Comparison of ENCODE assay signal across 10 mouse cellular contexts in genomic region chr11:85577816-85578645, GRCm38 (mm10).
DNase-seq lines count a peak whose midpoint lies in the region; ATAC-seq and TF ChIP-seq lines count a peak whose summit lies in the region.
"Had no signal": no experiment of that assay in that cellular context is flagged by ENCODE, and none has a peak within 500 bp of the region (broad histone marks: within the 10 kb centered on the region; RNA-seq: fewer than 3 reads in every experiment).

No protein-coding gene starts in this region.

- no peak for ATAC-seq in forebrain, embryonic 14.5 days
- ATAC-seq in forebrain, embryonic 13.5 days = no peak
- no peak for ATAC-seq in midbrain, embryonic 15.5 days (replicated peaks)
- ATAC-seq in intestine, embryonic 15.5 days = no peak; the same call in 1 of the 2 replicates

- H3K4me2 ChIP-seq in forebrain, embryonic 14.5 days (ENCODE audit: low read length) = no peak overlapping the region
- H3K4me2 ChIP-seq in forebrain, embryonic 13.5 days = no peak overlapping the region
- no peak overlapping the region for H3K4me2 ChIP-seq in midbrain, embryonic 15.5 days
- H3K4me2 ChIP-seq in intestine, embryonic 15.5 days (replicated peaks) = no peak overlapping the region

- intact Hi-C loops in left cerebral cortex, postnatal 36 days (cut with DNase I) = no loop called here

- no peak overlapping the region for H3K9ac ChIP-seq in forebrain, embryonic 14.5 days (ENCODE audit: low read length)
- no peak overlapping the region for H3K9ac ChIP-seq in forebrain, embryonic 13.5 days
- no peak overlapping the region for H3K9ac ChIP-seq in midbrain, embryonic 15.5 days
- no peak overlapping the region for H3K9ac ChIP-seq in intestine, embryonic 15.5 days

- H3K27me3 ChIP-seq in forebrain, embryonic 14.5 days (replicated peaks; ENCODE audit: control insufficient read depth, insufficient read depth, low read length) = no peaks in the 10 kb centered on the region
- H3K27me3 ChIP-seq in forebrain, embryonic 13.5 days = no peaks in the 10 kb centered on the region; the same call in 1 of the 2 replicates
- H3K27me3 ChIP-seq in midbrain, embryonic 10.5 days (ENCODE audit: low read depth, poor library complexity, severe bottlenecking) = no peaks in the 10 kb centered on the region
- H3K27me3 ChIP-seq in midbrain, embryonic 15.5 days (replicated peaks) = no peaks in the 10 kb centered on the region
- H3K27me3 ChIP-seq in intestine, embryonic 15.5 days (replicated peaks) = no peaks in the 10 kb centered on the region

- peak overlapping the region; percentile 1; the same call in 1 of the 2 replicates for H3K27ac ChIP-seq in forebrain, embryonic 14.5 days (ENCODE audit: low read depth, low read length)
- no peak overlapping the region for H3K27ac ChIP-seq in forebrain, embryonic 13.5 days
- H3K27ac ChIP-seq in midbrain, embryonic 10.5 days (replicated peaks) = peak overlapping the region; percentile 42; the same call in 1 of the 2 replicates
- H3K27ac ChIP-seq in midbrain, embryonic 15.5 days = no peak overlapping the region
- H3K27ac ChIP-seq in intestine, embryonic 15.5 days = 0 out of 2 replicates have a peak overlapping the region, but pooled peaks have one; percentile 36
- peak overlapping the region; percentile 70 for H3K27ac ChIP-seq in olfactory bulb, adult 2 months (ENCODE audit: insufficient read depth, low read depth, low read length)

- H3K4me3 ChIP-seq in forebrain, embryonic 14.5 days (ENCODE audit: low read depth, low read length) = no peak overlapping the region
- H3K4me3 ChIP-seq in forebrain, embryonic 13.5 days = no peak overlapping the region
- H3K4me3 ChIP-seq in midbrain, embryonic 10.5 days = no peak overlapping the region
- no peak overlapping the region for H3K4me3 ChIP-seq in midbrain, embryonic 15.5 days
- H3K4me3 ChIP-seq in intestine, embryonic 15.5 days (replicated peaks) = no peak overlapping the region
- no peak overlapping the region for H3K4me3 ChIP-seq in olfactory bulb, adult 2 months (ENCODE audit: insufficient read depth, low read depth, low read length)

- DNase-seq in forebrain, embryonic 14.5 days (ENCODE audit: low spot score) = peak; percentile 9
- no peak for DNase-seq in midbrain, embryonic 10.5 days (ENCODE audit: low spot score)
- DNase-seq in left cerebral cortex, postnatal 36 days (ENCODE audit: low spot score in 2 of 2) = no peak
- no peak for DNase-seq in cerebellum, adult 9-11 months
- DNase-seq: cerebellum, adult 8-10 months; kidney, postnatal 10 days had no signal

- H3K36me3 ChIP-seq in forebrain, embryonic 14.5 days (ENCODE audit: control insufficient read depth, insufficient read depth, low read length) = 0 out of 2 replicates have a peak, but pooled peaks cover 3% of the 10 kb centered on the region
- no peaks in the 10 kb centered on the region for H3K36me3 ChIP-seq in forebrain, embryonic 13.5 days (ENCODE audit: poor library complexity, severe bottlenecking)
- H3K36me3 ChIP-seq in midbrain, embryonic 10.5 days = no peaks in the 10 kb centered on the region
- no peaks in the 10 kb centered on the region for H3K36me3 ChIP-seq in midbrain, embryonic 15.5 days (replicated peaks)
- no peaks in the 10 kb centered on the region for H3K36me3 ChIP-seq in intestine, embryonic 15.5 days

- H3K4me1 ChIP-seq in forebrain, embryonic 14.5 days (ENCODE audit: control insufficient read depth, insufficient read depth, low read length) = peaks cover 3% of the 10 kb centered on the region; the same call in 1 of the 2 replicates
- H3K4me1 ChIP-seq in forebrain, embryonic 13.5 days = peaks cover 9% of the 10 kb centered on the region; the same call in 1 of the 2 replicates
- peaks cover 30% of the 10 kb centered on the region for H3K4me1 ChIP-seq in midbrain, embryonic 10.5 days
- no peaks in the 10 kb centered on the region; the same call in 1 of the 2 replicates for H3K4me1 ChIP-seq in midbrain, embryonic 15.5 days
- peaks cover 9% of the 10 kb centered on the region for H3K4me1 ChIP-seq in intestine, embryonic 15.5 days (replicated peaks)
- 0 out of 2 replicates have a peak, but pooled peaks cover 2% of the 10 kb centered on the region for H3K4me1 ChIP-seq in olfactory bulb, adult 2 months (ENCODE audit: control insufficient read depth, insufficient read depth, low read length)

- no peak for TF ChIP-seq POLR2A in olfactory bulb, adult 2 months (IDR thresholded peaks at IDR 0.05; ENCODE audit: insufficient read depth, low read depth, low read length)

- TF ChIP-seq CTCF in olfactory bulb, adult 2 months (IDR thresholded peaks at IDR 0.05; ENCODE audit: insufficient read depth, low read depth, low read length) = no peak

- no peaks in the 10 kb centered on the region for H3K9me3 ChIP-seq in forebrain, embryonic 14.5 days (replicated peaks; ENCODE audit: control insufficient read depth, low read length)
- no peaks in the 10 kb centered on the region for H3K9me3 ChIP-seq in forebrain, embryonic 13.5 days (replicated peaks)
- H3K9me3 ChIP-seq in midbrain, embryonic 10.5 days (replicated peaks) = no peaks in the 10 kb centered on the region
- no peaks in the 10 kb centered on the region for H3K9me3 ChIP-seq in midbrain, embryonic 15.5 days
- H3K9me3 ChIP-seq in intestine, embryonic 15.5 days = no peaks in the 10 kb centered on the region

- WGBS in forebrain, embryonic 14.5 days = 56% methylated on average over 15 of the region's 15 CpGs
- 49% methylated on average over 15 of the region's 15 CpGs for WGBS in forebrain, embryonic 13.5 days
- WGBS in midbrain, embryonic 10.5 days = 68% methylated on average over 15 of the region's 15 CpGs
- WGBS in midbrain, embryonic 15.5 days = 55% methylated on average over 15 of the region's 15 CpGs
- 38% methylated on average over 15 of the region's 15 CpGs for WGBS in intestine, embryonic 15.5 days
- 56% methylated on average over 15 of the region's 15 CpGs for WGBS in olfactory bulb, adult 2 months

Comparison
In these comparisons a context has a peak if more than half of its experiments do, and no peak if none do; other contexts are left out.
1. H3K27ac ChIP-seq: peak in forebrain, embryonic 14.5 days (single experiment), midbrain, embryonic 10.5 days (single experiment), intestine, embryonic 15.5 days (single experiment) and olfactory bulb, adult 2 months (single experiment); none in forebrain, embryonic 13.5 days (single experiment) and midbrain, embryonic 15.5 days (single experiment).